Mouse (Mus musculus): Measurements from ENCODE around the gene Cd47. TPM values are rescaled to one million over a fixed set of nuclear protein-coding genes. Genes with fewer than 3 reads are reported as not detected.

The Cd47 gene
- total and polyA plus RNA-seq, 3 experiments = 102 to 277 (median 142) TPM

DNA sequence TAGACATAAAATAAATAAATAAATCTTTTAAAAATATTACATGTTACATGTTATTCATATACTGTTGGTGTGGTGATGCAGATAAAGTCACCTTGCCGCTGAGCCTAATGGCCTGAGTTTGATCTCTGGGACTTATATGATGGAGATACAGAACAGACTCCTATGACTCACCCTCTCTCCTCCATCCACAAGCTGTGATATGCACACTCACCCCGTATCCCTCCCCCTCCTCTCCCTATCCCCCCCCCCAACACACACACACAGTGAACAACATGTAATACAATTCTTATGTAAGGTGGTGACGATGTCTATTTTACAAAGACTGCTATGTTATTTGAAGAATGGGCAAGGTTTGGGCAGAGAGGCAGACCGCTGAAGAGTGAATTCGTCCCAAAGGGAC is 663 bp downstream of the Cd47 start:
- DNase-seq (ENCODE audit: extremely low read depth) = no peak
- Histone ChIP-seq H3K79me2 (replicated peaks; ENCODE audit: control insufficient read depth, extremely low read depth, insufficient read depth, poor library complexity, severe bottlenecking) (no peaks in the 10 kb centered on the region), H3K4me2 (ENCODE audit: insufficient read depth, low read depth, poor library complexity, severe bottlenecking) (no peak overlapping the region), H3K27me3 (replicated peaks) (no peaks in the 10 kb centered on the region), H3K9ac (ENCODE audit: insufficient read depth, low read depth) (no peak overlapping the region), H3K36me3 (replicated peaks in 1 of 2; ENCODE audit: control insufficient read depth in 1 of 2, insufficient read depth in 1 of 2, low read length in 1 of 2) (no peaks in the 10 kb centered on the region), H3K4me1 (ENCODE audit: control insufficient read depth in 1 of 2, insufficient read depth in 2 of 2) (peaks cover 27 to 51% of the 10 kb centered on the region in 2 experiments), H3K4me3 (replicated peaks in 1 of 3; ENCODE audit: low read depth in 2 of 3, low read length in 2 of 3, poor library complexity in 1 of 3) (no peak overlapping the region), H3K27ac (ENCODE audit: insufficient read depth, low read depth) (no peak overlapping the region), H3K9me3 (replicated peaks; ENCODE audit: low read length) (no peaks in the 10 kb centered on the region)
- dilution Hi-C loops (cut with MboI; ENCODE audit: extremely low pct_ligation_motif_present, extremely low pct_unique_long_range_greater_than_20kb, low sequenced_read_pairs) = no loop called here
- in situ Hi-C loops (cut with MboI; ENCODE audit: low pct_ligation_motif_present, low pct_unique_long_range_greater_than_20kb, low sequenced_read_pairs) = no loop called here
- no peak for TF ChIP-seq SIN3A (IDR thresholded peaks at IDR 0.05; ENCODE audit: low read length)
- no peak for TF ChIP-seq NRF1 (IDR thresholded peaks at IDR 0.05; ENCODE audit: low read depth, low read length)
- no peak for TF ChIP-seq PAX5 (IDR thresholded peaks at IDR 0.05; ENCODE audit: low read length)
- no peak for TF ChIP-seq TCF12 (IDR thresholded peaks at IDR 0.05; ENCODE audit: low read depth, low read length)
- TF ChIP-seq KAT2A (IDR thresholded peaks at IDR 0.05; ENCODE audit: insufficient replicate concordance, low read length) = no peak
- no peak for TF ChIP-seq HCFC1 (IDR thresholded peaks at IDR 0.05; ENCODE audit: low read depth, low read length)
- no peak for TF ChIP-seq ZMIZ1 (IDR thresholded peaks at IDR 0.05; ENCODE audit: low read depth, low read length)
- no peak for TF ChIP-seq POLR2AphosphoS2 (IDR thresholded peaks at IDR 0.05; ENCODE audit: low read depth, low read length)
- no peak for TF ChIP-seq MXI1 (IDR thresholded peaks at IDR 0.05; ENCODE audit: low read depth, low read length)
- TF ChIP-seq JUND (conservative IDR thresholded peaks at IDR 0.05; ENCODE audit: low read depth, low read length) = no peak
- TF ChIP-seq MAX (IDR thresholded peaks at IDR 0.05; ENCODE audit: low read length) = no peak
- TF ChIP-seq MAFK (IDR thresholded peaks at IDR 0.05; ENCODE audit: insufficient replicate concordance, low read length) = no peak
- TF ChIP-seq IRF4 (IDR thresholded peaks at IDR 0.05; ENCODE audit: low read depth, low read length) = no peak

DNA sequence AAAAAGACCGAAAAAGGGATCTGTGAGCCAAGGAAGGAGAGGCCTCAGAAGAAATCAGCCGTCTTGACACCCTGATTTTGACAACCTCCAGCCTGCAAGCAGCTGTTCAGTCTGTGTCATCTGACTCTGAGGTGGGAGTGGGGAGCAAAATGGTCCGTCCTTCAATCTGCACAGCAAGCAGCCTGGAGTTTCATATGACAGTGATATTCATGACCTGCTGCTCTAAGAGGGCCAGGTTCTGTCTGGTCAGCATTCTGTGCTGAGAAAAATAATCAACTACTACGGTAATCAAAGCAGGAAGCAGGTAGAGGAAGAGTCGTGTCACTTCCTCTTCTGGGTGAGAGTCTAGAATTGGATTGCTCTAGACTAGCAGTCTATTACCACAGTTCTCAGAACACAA is 1.1 kb downstream of the Cd47 start:
- Histone ChIP-seq H3K27ac (ENCODE audit: insufficient read depth, low read depth) (no peak overlapping the region), H3K79me2 (replicated peaks; ENCODE audit: control insufficient read depth, extremely low read depth, insufficient read depth, poor library complexity, severe bottlenecking) (no peaks in the 10 kb centered on the region), H3K36me3 (replicated peaks in 1 of 2; ENCODE audit: control insufficient read depth in 1 of 2, insufficient read depth in 1 of 2, low read length in 1 of 2) (no peaks in the 10 kb centered on the region), H3K27me3 (replicated peaks) (no peaks in the 10 kb centered on the region), H3K4me2 (ENCODE audit: insufficient read depth, low read depth, poor library complexity, severe bottlenecking) (no peak overlapping the region), H3K4me3 (replicated peaks in 1 of 3; ENCODE audit: low read depth in 2 of 3, low read length in 2 of 3, poor library complexity in 1 of 3) (no peak overlapping the region), H3K9ac (ENCODE audit: insufficient read depth, low read depth) (no peak overlapping the region), H3K4me1 (ENCODE audit: control insufficient read depth in 1 of 2, insufficient read depth in 2 of 2) (peaks cover 23 to 51% of the 10 kb centered on the region in 2 experiments), H3K9me3 (replicated peaks; ENCODE audit: low read length) (no peaks in the 10 kb centered on the region)
- no peak for DNase-seq (ENCODE audit: extremely low read depth)
- in situ Hi-C loops (cut with MboI; ENCODE audit: low pct_ligation_motif_present, low pct_unique_long_range_greater_than_20kb, low sequenced_read_pairs) = no loop called here
- dilution Hi-C loops (cut with MboI; ENCODE audit: extremely low pct_ligation_motif_present, extremely low pct_unique_long_range_greater_than_20kb, low sequenced_read_pairs) = no loop called here
- TF ChIP-seq SIN3A (IDR thresholded peaks at IDR 0.05; ENCODE audit: low read length) (no peak), NRF1 (IDR thresholded peaks at IDR 0.05; ENCODE audit: low read depth, low read length) (no peak), EP300 (IDR thresholded peaks at IDR 0.05; ENCODE audit: low read length) (peak; percentile 62; the same call in 1 of the 2 replicates), MAX (IDR thresholded peaks at IDR 0.05; ENCODE audit: low read length) (no peak), GABPA (IDR thresholded peaks at IDR 0.05; ENCODE audit: insufficient replicate concordance, low read depth, low read length) (no peak), IRF4 (IDR thresholded peaks at IDR 0.05; ENCODE audit: low read depth, low read length) (peak; percentile 64), HCFC1 (IDR thresholded peaks at IDR 0.05; ENCODE audit: low read depth, low read length) (0 out of 2 replicates have a peak, but pooled peaks have one; percentile 22), E2F4 (IDR thresholded peaks at IDR 0.05; ENCODE audit: insufficient replicate concordance, low read depth, low read length) (no peak), JUND (conservative IDR thresholded peaks at IDR 0.05; ENCODE audit: low read depth, low read length) (no peak), ZC3H11A (IDR thresholded peaks at IDR 0.05; ENCODE audit: low read depth, low read length) (no peak), ELF1 (IDR thresholded peaks at IDR 0.05; ENCODE audit: low read depth, low read length) (peak; percentile 67), ZMIZ1 (IDR thresholded peaks at IDR 0.05; ENCODE audit: low read depth, low read length) (no peak), MAFK (IDR thresholded peaks at IDR 0.05; ENCODE audit: insufficient replicate concordance, low read length) (peak; percentile 86)
